Mouse (Mus musculus): Measurements from ENCODE around the gene Epb41l5. TPM values are rescaled to one million over a fixed set of nuclear protein-coding genes. Genes with fewer than 3 reads are reported as not detected.

Gene Epb41l5
- polyA plus RNA-seq, 1 experiment: 0.30 TPM

GRCm38 (mm10) chr1:119525004-119525444 is 123.8 kb downstream of the Epb41l5 start:
- WGBS: 14% methylated on average over 5 of the region's 5 CpGs
- Histone ChIP-seq H3K27me3 (ENCODE audit: control insufficient read depth, insufficient read depth, low read length) (no peaks in the 10 kb centered on the region), H3K4me3 (ENCODE audit: extremely low read depth, insufficient read depth, insufficient read length) (0 out of 2 replicates have a peak overlapping the region, but pooled peaks have one; percentile 11), H3K36me3 (ENCODE audit: control insufficient read depth, insufficient read depth, low read length) (no peaks in the 10 kb centered on the region), H3K27ac (ENCODE audit: insufficient read depth, low read length) (no peak overlapping the region), H3K4me1 (ENCODE audit: control insufficient read depth, insufficient read depth, insufficient read length) (peaks cover 14% of the 10 kb centered on the region)
- no peak for DNase-seq (ENCODE audit: low read depth in 1 of 2, low spot score in 2 of 2)
- TF ChIP-seq CTCF (IDR thresholded peaks at IDR 0.05; ENCODE audit: extremely low read depth, insufficient read depth, insufficient read length, insufficient replicate concordance): no peak

- no peak for DNase-seq (ENCODE audit: low read depth in 1 of 2, low spot score in 2 of 2)
- WGBS: 91% methylated on average over 7 of the region's 7 CpGs
Measured at GRCm38 (mm10) chr1:119523826-119524225, 125.0 kb downstream of the Epb41l5 start.

GRCm38 (mm10) chr1:119523369-119523768 is 125.4 kb downstream of the Epb41l5 start:
- DNase-seq (ENCODE audit: low read depth in 1 of 2, low spot score in 2 of 2): no peak
- H3K27me3 ChIP-seq (ENCODE audit: control insufficient read depth, insufficient read depth, low read length): no peaks in the 10 kb centered on the region
- H3K4me3 ChIP-seq (ENCODE audit: extremely low read depth, insufficient read depth, insufficient read length): no peak overlapping the region
- peaks cover 14% of the 10 kb centered on the region for H3K4me1 ChIP-seq (ENCODE audit: control insufficient read depth, insufficient read depth, insufficient read length)
- no peaks in the 10 kb centered on the region for H3K36me3 ChIP-seq (ENCODE audit: control insufficient read depth, insufficient read depth, low read length)
- no peak for TF ChIP-seq CTCF (IDR thresholded peaks at IDR 0.05; ENCODE audit: extremely low read depth, insufficient read depth, insufficient read length, insufficient replicate concordance)
- TF ChIP-seq POLR2A (IDR thresholded peaks at IDR 0.05; ENCODE audit: low read depth, low read length): no peak
- WGBS: 96% methylated on average over 7 of the region's 7 CpGs
- H3K27ac ChIP-seq (ENCODE audit: insufficient read depth, low read length): no peak overlapping the region

More at GRCm38 (mm10) chr1:119523826-119524225, 125.0 kb downstream of the Epb41l5 start:
- Histone ChIP-seq H3K4me3 (ENCODE audit: extremely low read depth, insufficient read depth, insufficient read length) (no peak overlapping the region), H3K27ac (ENCODE audit: insufficient read depth, low read length) (no peak overlapping the region), H3K4me1 (ENCODE audit: control insufficient read depth, insufficient read depth, insufficient read length) (peaks cover 14% of the 10 kb centered on the region), H3K36me3 (ENCODE audit: control insufficient read depth, insufficient read depth, low read length) (no peaks in the 10 kb centered on the region), H3K27me3 (ENCODE audit: control insufficient read depth, insufficient read depth, low read length) (no peaks in the 10 kb centered on the region)
- no peak for TF ChIP-seq CTCF (IDR thresholded peaks at IDR 0.05; ENCODE audit: extremely low read depth, insufficient read depth, insufficient read length, insufficient replicate concordance)
- TF ChIP-seq POLR2A (IDR thresholded peaks at IDR 0.05; ENCODE audit: low read depth, low read length): no peak

- no peak for DNase-seq (ENCODE audit: low read depth in 1 of 2, low spot score in 2 of 2)
- Histone ChIP-seq H3K27me3 (ENCODE audit: control insufficient read depth, insufficient read depth, low read length) (no peaks in the 10 kb centered on the region), H3K4me1 (ENCODE audit: control insufficient read depth, insufficient read depth, insufficient read length) (peaks cover 14% of the 10 kb centered on the region), H3K4me3 (ENCODE audit: extremely low read depth, insufficient read depth, insufficient read length) (no peak overlapping the region), H3K36me3 (ENCODE audit: control insufficient read depth, insufficient read depth, low read length) (no peaks in the 10 kb centered on the region), H3K27ac (ENCODE audit: insufficient read depth, low read length) (no peak overlapping the region)
- WGBS: 91% methylated on average over 4 of the region's 4 CpGs
- TF ChIP-seq CTCF (IDR thresholded peaks at IDR 0.05; ENCODE audit: extremely low read depth, insufficient read depth, insufficient read length, insufficient replicate concordance) (no peak), POLR2A (IDR thresholded peaks at IDR 0.05; ENCODE audit: low read depth, low read length) (no peak)
Measured at GRCm38 (mm10) chr1:119522726-119523125, 126.1 kb downstream of the Epb41l5 start.

- no peak overlapping the region for H3K27ac ChIP-seq (ENCODE audit: insufficient read depth, low read length)
- H3K4me1 ChIP-seq (ENCODE audit: control insufficient read depth, insufficient read depth, insufficient read length): peaks cover 13% of the 10 kb centered on the region
- DNase-seq (ENCODE audit: low read depth in 1 of 2, low spot score in 2 of 2): no peak
- TF ChIP-seq POLR2A (IDR thresholded peaks at IDR 0.05; ENCODE audit: low read depth, low read length) (no peak), CTCF (IDR thresholded peaks at IDR 0.05; ENCODE audit: extremely low read depth, insufficient read depth, insufficient read length, insufficient replicate concordance) (no peak)
- 91% methylated on average over 7 of the region's 7 CpGs for WGBS
- no peak overlapping the region for H3K4me3 ChIP-seq (ENCODE audit: extremely low read depth, insufficient read depth, insufficient read length)
- H3K27me3 ChIP-seq (ENCODE audit: control insufficient read depth, insufficient read depth, low read length): no peaks in the 10 kb centered on the region
- H3K36me3 ChIP-seq (ENCODE audit: control insufficient read depth, insufficient read depth, low read length): no peaks in the 10 kb centered on the region
Measured at GRCm38 (mm10) chr1:119521681-119522080, 127.1 kb downstream of the Epb41l5 start.

- 82% methylated on average over 2 of the region's 2 CpGs for WGBS
- TF ChIP-seq CTCF (IDR thresholded peaks at IDR 0.05; ENCODE audit: extremely low read depth, insufficient read depth, insufficient read length, insufficient replicate concordance) (no peak), POLR2A (IDR thresholded peaks at IDR 0.05; ENCODE audit: low read depth, low read length) (no peak)
- Histone ChIP-seq H3K27me3 (ENCODE audit: control insufficient read depth, insufficient read depth, low read length) (no peaks in the 10 kb centered on the region), H3K4me3 (ENCODE audit: extremely low read depth, insufficient read depth, insufficient read length) (no peak overlapping the region), H3K36me3 (ENCODE audit: control insufficient read depth, insufficient read depth, low read length) (no peaks in the 10 kb centered on the region), H3K4me1 (ENCODE audit: control insufficient read depth, insufficient read depth, insufficient read length) (peaks cover 9% of the 10 kb centered on the region; the same call in 1 of the 2 replicates), H3K27ac (ENCODE audit: insufficient read depth, low read length) (no peak overlapping the region)
- DNase-seq (ENCODE audit: low read depth in 1 of 2, low spot score in 2 of 2): no peak
Measured at GRCm38 (mm10) chr1:119521029-119521428, 127.8 kb downstream of the Epb41l5 start.

- Histone ChIP-seq H3K36me3 (ENCODE audit: control insufficient read depth, insufficient read depth, low read length) (no peaks in the 10 kb centered on the region), H3K4me3 (ENCODE audit: extremely low read depth, insufficient read depth, insufficient read length) (no peak overlapping the region), H3K27me3 (ENCODE audit: control insufficient read depth, insufficient read depth, low read length) (no peaks in the 10 kb centered on the region), H3K27ac (ENCODE audit: insufficient read depth, low read length) (no peak overlapping the region), H3K4me1 (ENCODE audit: control insufficient read depth, insufficient read depth, insufficient read length) (no peaks in the 10 kb centered on the region)
- WGBS: 92% methylated on average over 6 of the region's 6 CpGs
- DNase-seq (ENCODE audit: low read depth in 1 of 2, low spot score in 2 of 2): no peak
- no peak for TF ChIP-seq POLR2A (IDR thresholded peaks at IDR 0.05; ENCODE audit: low read depth, low read length)
- TF ChIP-seq CTCF (IDR thresholded peaks at IDR 0.05; ENCODE audit: extremely low read depth, insufficient read depth, insufficient read length, insufficient replicate concordance): no peak
Measured at GRCm38 (mm10) chr1:119519286-119519685, 129.5 kb downstream of the Epb41l5 start.
